Mouse (Mus musculus) T-cell, adult 66 days (primary cell): ENCODE data around the gene H2-Q4. TPM values are rescaled to one million over a fixed set of nuclear protein-coding genes. Genes with fewer than 3 reads are reported as not detected.

Source experiments
- total RNA-seq, 2 experiments: library from RNA; stranded (reverse); gene quantifications; 3 replicates in 1 of 2; 4 replicates in 1 of 2; pipeline ENCODE4 v1.2.4; 2023

The H2-Q4 gene
- total RNA-seq, result 100 to 1,000 TPM; 534 to 564 TPM

GRCm38 (mm10) chr17:35379369-35379728 lies at the start of gene H2-Q4:
Gene H2-Q4 (plus strand): TSS chr17:35379617.

GRCm38 (mm10) chr17:35342071-35342671 lies 37.2 kb upstream of the H2-Q4 start, which contains the start of gene H2-Q2:
Gene H2-Q2 (plus strand): TSS chr17:35342242.

GRCm38 (mm10) chr17:35424624-35425416 lies 45.4 kb downstream of the H2-Q4 start, which contains the start of gene H2-Q6:
Gene H2-Q6 (plus strand): TSS chr17:35424850.

Other genes starting within 250 kb of the H2-Q4 start
- gene Apom, start 247.6 kb upstream of the H2-Q4 start, total RNA-seq, result 1 to 10 TPM in 1 of 2 experiments, under 1 TPM in 1; 0.55 to 1.7 TPM
- 100 to 1,000 TPM; 403 to 408 TPM for gene Bag6, start 244.4 kb upstream of the H2-Q4 start, total RNA-seq
- gene Prrc2a, start 214.7 kb upstream of the H2-Q4 start, total RNA-seq, result 100 to 1,000 TPM; 299 to 313 TPM
- 1 to 10 TPM; 1.2 to 2.0 TPM for gene Aif1, start 203.5 kb upstream of the H2-Q4 start, total RNA-seq
- 1 to 10 TPM; 4.5 to 8.7 TPM for gene Lst1, start 191.2 kb upstream of the H2-Q4 start, total RNA-seq
- gene Ltb, start 185.2 kb upstream of the H2-Q4 start, total RNA-seq, result 100 to 1,000 TPM; 598 to 633 TPM
- gene Tnf, start 177.6 kb upstream of the H2-Q4 start, total RNA-seq, result 10 to 100 TPM; 17.7 to 18.6 TPM
- 10 to 100 TPM; 14.1 to 17.3 TPM for gene Lta, start 174.3 kb upstream of the H2-Q4 start, total RNA-seq
- gene Gm16181, start 158.8 kb upstream of the H2-Q4 start, total RNA-seq, result not detected
- gene Atp6v1g2, start 146.0 kb upstream of the H2-Q4 start, total RNA-seq, result 1 to 10 TPM; 2.8 to 3.1 TPM
- gene Nfkbil1, start 143.8 kb upstream of the H2-Q4 start, total RNA-seq, result 10 to 100 TPM; 15.8 to 16.0 TPM
- 100 to 1,000 TPM; 432 to 439 TPM for gene Ddx39b, start 137.9 kb upstream of the H2-Q4 start, total RNA-seq
- gene H2-D1, start 116.9 kb upstream of the H2-Q4 start, total RNA-seq, result 1,000 to 10,000 TPM; 2,662 to 2,726 TPM
- 10 to 100 TPM; 17.9 to 23.8 TPM for gene H2-Q1, start 59.2 kb upstream of the H2-Q4 start, total RNA-seq
- gene H2-Q2, start 37.4 kb upstream of the H2-Q4 start, total RNA-seq, result 10 to 100 TPM; 13.7 to 17.0 TPM
- gene H2-Q6, start 45.2 kb downstream of the H2-Q4 start, total RNA-seq, result 100 to 1,000 TPM; 203 to 218 TPM
- gene H2-Q7, start 59.5 kb downstream of the H2-Q4 start, total RNA-seq, result 100 to 1,000 TPM; 546 to 576 TPM
- 10 to 100 TPM; 83.5 to 96.7 TPM for gene H2-Q10, start 90.5 kb downstream of the H2-Q4 start, total RNA-seq
- 1 to 10 TPM in 1 of 2 experiments, not detected in 1; 1.1 TPM for gene Pou5f1, start 126.4 kb downstream of the H2-Q4 start, total RNA-seq
- 10 to 100 TPM in 1 of 2 experiments, 1 to 10 TPM in 1; 9.7 to 14.6 TPM for gene Tcf19, start 137.2 kb downstream of the H2-Q4 start, total RNA-seq
- gene Cchcr1, start 137.5 kb downstream of the H2-Q4 start, total RNA-seq, result 10 to 100 TPM; 16.7 to 18.7 TPM
- gene Psors1c2, start 153.6 kb downstream of the H2-Q4 start, total RNA-seq, result under 1 TPM in 1 of 2 experiments, not detected in 1; 0.70 TPM
- not detected for gene Cdsn, start 172.5 kb downstream of the H2-Q4 start, total RNA-seq
- not detected for gene 2300002M23Rik, start 187.8 kb downstream of the H2-Q4 start, total RNA-seq
- not detected for gene Sfta2, start 221.9 kb downstream of the H2-Q4 start, total RNA-seq
- gene Gm9573, start 247.0 kb downstream of the H2-Q4 start, total RNA-seq, result not detected